Mouse (Mus musculus) myocyte (in vitro differentiated cells): ENCODE measurements around the gene Heatr4. TPM values are rescaled to one million over a fixed set of nuclear protein-coding genes. Genes with fewer than 3 reads are reported as not detected.
"Not testable (repeated sequence)": the region's sequence is repeated elsewhere in the genome, so short reads cannot be mapped to it uniquely, and the experiment has no call there.

Experiments used
- H3K27me3 ChIP-seq: one replicate; pipeline ENCODE4 v1.6.1; 2011; ENCODE audit not compliant: control insufficient read depth, insufficient read depth, insufficient read length
- H3K36me3 ChIP-seq: one replicate; pipeline ENCODE4 v1.6.1; 2011; ENCODE audit not compliant: control insufficient read depth, insufficient read depth
- H3K4me2 ChIP-seq: one replicate; pipeline ENCODE4 v1.6.1; 2011; ENCODE audit warnings: low read depth, control low read depth
- H3K4me3 ChIP-seq: one replicate; pipeline ENCODE4 v1.5.1; 2011; ENCODE audit warnings: mild to moderate bottlenecking, control low read depth, moderate library complexity
- H3K79me2 ChIP-seq: one replicate; pipeline ENCODE4 v1.6.1; 2011; ENCODE audit not compliant: control insufficient read depth, insufficient read depth
- H3ac ChIP-seq: one replicate; pipeline ENCODE4 v1.6.1; 2011; ENCODE audit not compliant: control insufficient read depth, insufficient read length
- CEBPB ChIP-seq: IDR thresholded peaks from 2 replicates; pipeline ENCODE4 v1.6.1; 2011; ENCODE audit warnings: mild to moderate bottlenecking, moderate library complexity; ENCODE audit not compliant: poor library complexity, insufficient read depth, severe bottlenecking
- E2F4 ChIP-seq: IDR thresholded peaks from one replicate; pipeline ENCODE4 v1.6.1; 2011; ENCODE audit warnings: mild to moderate bottlenecking, control low read depth, moderate library complexity; ENCODE audit not compliant: insufficient read depth
- MAX ChIP-seq: IDR thresholded peaks from one replicate; pipeline ENCODE4 v1.6.1; 2011; ENCODE audit warnings: low read depth, mild to moderate bottlenecking, control low read depth
- MYOD1 ChIP-seq, 3 experiments: IDR thresholded peaks; one replicate each; pipeline ENCODE4 v1.6.1; 2011; ENCODE audit warnings: control low read depth in 2 of 3, low read depth in 2 of 3, mild to moderate bottlenecking in 2 of 3, moderate library complexity in 1 of 3; ENCODE audit not compliant: insufficient read length in 2 of 3, control insufficient read depth in 1 of 3
- MYOG ChIP-seq, 3 experiments: IDR thresholded peaks; one replicate each; pipeline ENCODE4 v1.6.1; 2011; ENCODE audit warnings: control low read depth in 2 of 3, low read depth in 2 of 3, mild to moderate bottlenecking in 2 of 3; ENCODE audit not compliant: insufficient read length in 2 of 3, control insufficient read depth in 1 of 3, insufficient read depth in 1 of 3
- POLR2A ChIP-seq: IDR thresholded peaks from one replicate; pipeline ENCODE4 v1.6.1; 2011; ENCODE audit warnings: low read depth, mild to moderate bottlenecking, control low read depth, moderate library complexity; ENCODE audit not compliant: insufficient read length
- POLR2AphosphoS2 ChIP-seq: IDR thresholded peaks from one replicate; pipeline ENCODE4 v1.6.1; 2011; ENCODE audit warnings: low read depth, control low read depth; ENCODE audit not compliant: insufficient read length
- REST ChIP-seq: IDR thresholded peaks from one replicate; pipeline ENCODE4 v1.6.1; 2011; ENCODE audit warnings: mild to moderate bottlenecking, control low read depth, moderate library complexity; ENCODE audit not compliant: insufficient read depth, insufficient read length
- SRF ChIP-seq: IDR thresholded peaks from one replicate; pipeline ENCODE4 v1.6.1; 2011; ENCODE audit warnings: low read depth; ENCODE audit not compliant: control insufficient read depth, insufficient read length
- TCF12 ChIP-seq: IDR thresholded peaks from one replicate; pipeline ENCODE4 v1.6.1; 2011; ENCODE audit warnings: mild to moderate bottlenecking, control low read depth; ENCODE audit not compliant: poor library complexity, insufficient read depth, severe bottlenecking
- TCF3 ChIP-seq: IDR thresholded peaks from one replicate; pipeline ENCODE4 v1.6.1; 2011; ENCODE audit warnings: low read depth, control low read depth; ENCODE audit not compliant: insufficient read length
- USF1 ChIP-seq: IDR thresholded peaks from one replicate; pipeline ENCODE4 v1.6.1; 2011; ENCODE audit warnings: low read depth, mild to moderate bottlenecking, control low read depth, moderate library complexity
- polyA plus RNA-seq: library from polyadenylated mRNA; unstranded; fragments of >200 nt; fragmentation: generic; extraction: Trizol; gene quantifications from one replicate; pipeline ENCODE4 v1.2.1, GENCODE M21; 2012; ENCODE audit warnings: missing spikeins

Heatr4 gene
- polyA plus RNA-seq: not detected

- Histone ChIP-seq H3K27me3 (no peaks in the 10 kb centered on the region), H3K4me2 (no peak within 1 kb of the TSS), H3K79me2 (peaks cover 13% of the 10 kb centered on the region), H3ac (no peak within 1 kb of the TSS), H3K36me3 (no peaks in the 10 kb centered on the region), H3K4me3 (no peak within 1 kb of the TSS)
- TF ChIP-seq CEBPB (no peak), TCF12 (no peak), POLR2A (no peak), MAX (no peak), POLR2AphosphoS2 (no peak), E2F4 (no peak)
Observed at GRCm38 (mm10) chr12:83984752-83985151, at the start of gene Heatr4. Heatr4 (minus strand) TSS chr12:83984852.

- Histone ChIP-seq H3K4me3 (no peak overlapping the region), H3ac (no peak overlapping the region)
Observed at GRCm38 (mm10) chr12:84034108-84034507, 49.5 kb upstream of the Heatr4 start.

GRCm38 (mm10) chr12:84033302-84033701 lies 48.6 kb upstream of the Heatr4 start:
- H3K4me2 ChIP-seq, H3ac ChIP-seq, H3K79me2 ChIP-seq, H3K27me3 ChIP-seq, H3K4me3 ChIP-seq, H3K36me3 ChIP-seq: not testable (repeated sequence)

More at GRCm38 (mm10) chr12:84034108-84034507, 49.5 kb upstream of the Heatr4 start:
- peaks cover 5% of the 10 kb centered on the region for H3K27me3 ChIP-seq
- H3K79me2 ChIP-seq: no peaks in the 10 kb centered on the region
- TF ChIP-seq MYOG (IDR thresholded peaks at IDR 0.05; ENCODE audit: control insufficient read depth in 1 of 3, insufficient read depth in 1 of 3, insufficient read length in 2 of 3, low read depth in 2 of 3) (no peak), SRF (no peak), E2F4 (no peak), USF1 (no peak), POLR2AphosphoS2 (no peak), MYOD1 (IDR thresholded peaks at IDR 0.05; ENCODE audit: control insufficient read depth in 1 of 3, insufficient read length in 2 of 3, low read depth in 2 of 3) (no peak), TCF3 (no peak)
- H3K4me2 ChIP-seq: no peak overlapping the region
- H3K36me3 ChIP-seq: no peaks in the 10 kb centered on the region

GRCm38 (mm10) chr12:84032854-84033253 lies 48.2 kb upstream of the Heatr4 start:
- Histone ChIP-seq H3K36me3 (no peaks in the 10 kb centered on the region), H3K79me2 (no peaks in the 10 kb centered on the region), H3K4me3 (no peak overlapping the region), H3ac (no peak overlapping the region), H3K4me2 (no peak overlapping the region), H3K27me3 (peaks cover 5% of the 10 kb centered on the region)
- TF ChIP-seq POLR2AphosphoS2 (no peak), REST (no peak), CEBPB (no peak), TCF3 (no peak), TCF12 (no peak), MYOD1 (IDR thresholded peaks at IDR 0.05; ENCODE audit: control insufficient read depth in 1 of 3, insufficient read length in 2 of 3, low read depth in 2 of 3) (no peak), MAX (no peak), USF1 (no peak), SRF (no peak), POLR2A (no peak), E2F4 (no peak), MYOG (IDR thresholded peaks at IDR 0.05; ENCODE audit: control insufficient read depth in 1 of 3, insufficient read depth in 1 of 3, insufficient read length in 2 of 3, low read depth in 2 of 3) (no peak)

GRCm38 (mm10) chr12:84030659-84031332 lies 46.1 kb upstream of the Heatr4 start:
- no peak overlapping the region for H3K4me3 ChIP-seq
- H3ac ChIP-seq: no peak overlapping the region
- H3K4me2 ChIP-seq: no peak overlapping the region
- H3K79me2 ChIP-seq: no peaks in the 10 kb centered on the region
- H3K36me3 ChIP-seq: no peaks in the 10 kb centered on the region
- TF ChIP-seq POLR2A (no peak), USF1 (peak; percentile 81), MYOG (IDR thresholded peaks at IDR 0.05; ENCODE audit: control insufficient read depth in 1 of 3, insufficient read depth in 1 of 3, insufficient read length in 2 of 3, low read depth in 2 of 3) (no peak)
- no peaks in the 10 kb centered on the region for H3K27me3 ChIP-seq

- not testable (repeated sequence) for H3K79me2 ChIP-seq, H3K4me2 ChIP-seq, H3K27me3 ChIP-seq, H3ac ChIP-seq, H3K36me3 ChIP-seq, H3K4me3 ChIP-seq
Observed at GRCm38 (mm10) chr12:84029043-84029442, 44.4 kb upstream of the Heatr4 start.

GRCm38 (mm10) chr12:84028328-84028727 lies 43.7 kb upstream of the Heatr4 start:
- H3K27me3 ChIP-seq, H3K36me3 ChIP-seq, H3K79me2 ChIP-seq, H3K4me2 ChIP-seq, H3K4me3 ChIP-seq, H3ac ChIP-seq: not testable (repeated sequence)
